Mouse (Mus musculus): ENCODE measurements around the gene Slc9a1.
A peak's percentile ranks its signal among the peaks of the same experiment; 100 is the strongest.

Slc9a1 gene

DNA sequence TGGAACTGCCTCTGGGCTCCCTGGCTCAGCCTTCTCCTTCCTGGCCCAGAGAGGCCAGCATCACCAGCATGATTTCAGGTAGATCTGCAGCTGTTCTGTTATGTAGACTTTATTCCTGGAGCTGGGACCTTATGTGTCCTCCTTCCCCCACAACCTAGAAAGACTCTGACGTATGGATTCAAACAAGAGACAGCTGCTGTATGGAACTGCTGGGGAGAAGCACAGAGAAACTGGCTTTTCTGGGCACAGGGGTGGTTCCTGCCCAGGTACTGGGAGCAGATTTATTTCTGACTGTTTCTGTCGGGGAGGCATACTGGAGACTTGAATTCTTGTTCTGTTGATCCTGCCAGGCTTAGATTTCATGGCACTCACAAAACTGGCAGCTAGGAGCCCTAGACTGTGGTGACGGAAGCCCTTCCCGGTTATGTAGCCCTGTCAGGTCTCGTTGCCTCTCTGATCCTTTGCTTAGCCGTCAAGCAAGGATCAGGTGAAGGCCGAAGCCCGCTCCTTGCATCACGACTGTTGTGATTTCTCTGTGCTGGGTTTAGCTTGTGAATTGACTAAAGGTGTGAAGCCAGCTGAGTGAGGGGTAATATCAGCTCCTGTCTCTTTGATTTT lies 34.2 kb downstream of the Slc9a1 start:
- no peak for DNase-seq (ENCODE audit: low read depth, low spot score)

DNA sequence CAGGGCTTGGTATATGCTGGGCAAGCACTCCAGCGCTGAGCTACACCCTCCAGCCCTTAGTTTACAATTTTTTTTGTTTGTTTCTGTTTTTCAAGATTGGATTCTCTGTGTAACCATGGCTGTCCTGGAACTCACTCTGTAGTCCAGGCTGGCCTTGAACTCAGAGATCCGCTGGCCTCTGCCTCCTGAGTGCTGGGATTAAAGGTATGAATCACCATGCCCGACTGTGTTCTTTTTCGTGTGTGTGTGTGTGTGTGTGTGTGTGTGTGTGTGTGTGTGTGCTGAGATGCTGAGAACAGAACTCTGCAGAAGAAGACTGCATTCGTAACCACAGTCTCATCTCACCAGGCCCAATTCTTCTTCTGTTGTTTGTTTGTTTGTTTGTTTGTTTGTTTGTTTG lies 34.8 kb downstream of the Slc9a1 start:
- no peak for DNase-seq (ENCODE audit: low read depth, low spot score)

GRCm38 (mm10) chr4:133406313-133407056 lies 37.0 kb downstream of the Slc9a1 start:
- no peak for DNase-seq (ENCODE audit: low read depth, low spot score)

DNA sequence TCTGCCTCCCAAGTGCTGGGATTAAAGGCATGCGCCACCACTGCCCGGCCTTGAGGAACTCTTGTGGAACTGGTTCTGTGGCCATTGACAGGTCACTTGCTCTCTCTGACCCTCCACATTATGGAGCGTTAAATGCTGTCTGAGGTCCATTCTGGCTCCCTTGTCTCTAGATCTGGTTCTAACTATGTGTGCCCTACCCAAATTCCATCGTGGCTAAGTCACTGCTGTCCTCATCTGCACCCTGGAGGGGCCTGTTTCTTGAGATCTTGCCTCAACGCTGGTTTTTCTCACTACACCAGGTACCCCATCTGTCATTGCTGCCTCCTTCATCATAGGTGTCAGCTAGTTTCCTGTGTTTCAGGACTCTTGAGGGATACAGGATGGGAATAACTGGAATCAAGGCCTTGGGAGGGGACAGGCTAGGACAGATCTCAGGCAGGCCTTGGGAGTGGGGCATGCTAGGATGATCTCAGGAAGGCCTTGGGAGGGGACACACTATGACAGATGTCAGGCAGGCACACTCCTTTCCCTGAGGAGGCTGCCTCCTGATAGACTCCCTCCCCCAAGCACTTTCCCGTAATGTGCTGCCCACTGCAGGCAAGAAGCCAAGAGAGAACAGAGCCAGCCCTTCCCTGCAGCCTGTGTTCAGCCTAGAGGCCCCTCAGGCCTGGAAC lies 37.7 kb downstream of the Slc9a1 start:
- no peak for DNase-seq (ENCODE audit: low read depth, low spot score)

DNA sequence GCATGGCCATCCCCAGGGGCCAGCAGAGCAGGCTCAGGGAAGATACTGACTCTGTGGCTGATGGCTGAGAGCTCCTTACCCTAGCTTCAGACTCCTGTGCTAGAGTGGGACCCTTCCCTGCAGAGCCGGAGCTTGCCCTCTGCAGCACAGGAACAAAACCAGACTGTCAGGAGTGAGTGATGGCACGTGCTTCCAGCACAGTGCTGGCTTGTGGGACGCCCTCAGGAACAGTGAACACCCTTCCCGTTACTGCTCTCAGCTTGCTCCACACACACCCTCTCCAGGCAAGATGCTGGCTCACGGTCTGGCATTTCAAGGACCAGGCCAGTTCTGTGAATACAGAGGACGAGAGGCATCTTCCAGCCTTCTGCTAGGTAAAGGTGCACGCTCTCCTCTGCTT lies 38.5 kb downstream of the Slc9a1 start:
- no peak for DNase-seq (ENCODE audit: low read depth, low spot score)

GRCm38 (mm10) chr4:133410994-133411393 lies 41.5 kb downstream of the Slc9a1 start:
- no peak for DNase-seq (ENCODE audit: low read depth, low spot score)

GRCm38 (mm10) chr4:133412096-133412495 lies 42.6 kb downstream of the Slc9a1 start:
- DNase-seq (ENCODE audit: low read depth, low spot score): no peak

- no peak for DNase-seq (ENCODE audit: low read depth, low spot score)
Observed at GRCm38 (mm10) chr4:133412575-133413540, 43.4 kb downstream of the Slc9a1 start.

DNA sequence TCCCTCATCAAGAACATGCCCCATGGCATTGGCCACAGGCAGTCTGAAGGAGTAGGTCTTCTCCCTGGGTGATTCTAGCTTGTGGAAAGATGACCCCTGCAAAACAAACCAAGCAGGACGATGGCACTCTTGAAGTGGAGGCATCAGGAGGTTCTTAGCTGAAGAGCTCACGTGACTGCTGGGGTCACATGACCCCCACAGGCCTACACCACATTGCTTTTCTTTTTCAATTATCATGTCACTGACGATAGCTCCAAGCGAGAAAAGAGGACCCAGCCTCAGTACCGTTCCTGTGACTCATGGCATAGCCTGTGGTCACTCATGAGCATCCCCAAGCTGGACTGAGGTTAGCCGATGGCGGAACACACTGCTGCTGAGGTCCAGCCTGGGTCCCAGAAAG lies 44.1 kb downstream of the Slc9a1 start:
- DNase-seq (ENCODE audit: low read depth, low spot score): no peak

DNA sequence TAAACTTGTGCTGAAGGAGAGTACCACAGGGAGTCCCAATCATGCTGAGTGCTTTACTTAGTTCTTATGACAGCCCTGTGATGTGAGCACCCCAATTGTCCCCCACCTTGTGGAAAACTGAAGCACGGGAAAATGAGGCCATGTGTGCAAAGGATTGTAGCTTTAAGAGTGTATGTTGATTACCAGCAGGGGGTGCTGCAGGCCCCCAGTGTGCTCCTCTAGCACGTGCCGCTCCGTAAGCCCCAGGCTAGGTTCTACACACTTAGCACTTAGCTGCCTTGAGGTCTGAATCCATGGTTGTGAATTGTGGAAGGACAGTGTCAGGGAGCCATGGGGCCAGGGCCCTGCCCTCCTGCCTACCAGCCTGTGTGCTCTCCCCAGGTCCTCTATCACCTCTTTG lies 45.4 kb downstream of the Slc9a1 start:
- peak; percentile 41 for DNase-seq (ENCODE audit: low read depth, low spot score)

DNA sequence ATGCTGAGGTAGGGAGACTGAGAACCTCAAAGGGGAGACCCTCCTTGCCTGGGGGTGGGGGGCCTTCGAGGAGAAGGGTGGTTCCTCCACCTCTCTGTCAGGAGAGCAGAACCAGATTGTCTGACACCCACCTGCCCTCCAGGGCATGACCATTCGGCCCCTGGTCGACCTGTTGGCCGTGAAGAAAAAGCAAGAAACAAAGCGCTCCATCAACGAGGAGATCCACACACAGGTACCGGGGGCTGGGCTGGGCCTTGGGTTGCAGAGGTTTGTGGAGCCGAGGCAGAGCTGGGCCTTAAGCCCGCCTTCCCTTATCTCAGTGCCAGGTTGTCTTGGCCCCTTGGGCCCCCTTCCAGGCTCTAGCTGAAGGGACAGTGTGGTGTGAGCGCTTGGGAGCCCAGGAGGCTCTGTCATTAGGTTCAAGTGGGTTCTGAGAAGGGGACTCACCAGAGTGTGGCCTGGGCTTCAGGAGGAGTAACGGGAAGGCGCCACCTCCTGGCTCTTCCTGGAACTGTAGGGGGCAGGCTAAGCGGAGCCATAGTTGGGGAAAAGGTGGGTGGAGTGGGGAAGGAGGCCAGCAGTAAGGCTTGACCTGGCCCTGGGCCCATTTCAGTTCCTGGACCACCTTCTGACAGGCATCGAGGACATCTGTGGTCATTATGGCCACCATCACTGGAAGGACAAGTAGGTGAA lies 50.0 kb downstream of the Slc9a1 start:
- peak; percentile 63 for DNase-seq (ENCODE audit: low read depth, low spot score)

GRCm38 (mm10) chr4:133421989-133422388 lies 52.5 kb downstream of the Slc9a1 start:
- DNase-seq (ENCODE audit: low read depth, low spot score): no peak

DNA sequence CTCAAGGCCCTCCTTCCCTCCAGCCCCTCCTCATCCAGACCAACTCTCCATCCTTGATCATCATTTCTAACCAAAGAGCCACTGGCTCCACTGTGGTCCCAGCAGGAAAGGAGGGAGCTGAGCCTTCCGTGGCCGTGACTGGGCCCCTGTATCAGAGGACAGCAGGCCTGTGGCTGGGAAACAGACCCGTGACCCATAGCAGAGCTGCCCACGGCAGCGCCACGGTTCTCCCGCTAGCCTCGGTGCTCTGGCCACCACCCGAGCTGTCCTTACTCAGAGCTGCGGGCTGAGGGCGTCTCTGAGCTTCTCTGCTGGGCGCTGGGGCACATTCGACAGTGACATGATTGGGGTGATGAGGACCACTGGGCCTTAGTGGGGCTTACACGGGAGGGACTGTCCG lies 53.1 kb downstream of the Slc9a1 start:
- no peak for DNase-seq (ENCODE audit: low read depth, low spot score)

- DNase-seq (ENCODE audit: low read depth, low spot score): peak; percentile 64
Observed at GRCm38 (mm10) chr4:133423108-133423507, 53.6 kb downstream of the Slc9a1 start.

DNA sequence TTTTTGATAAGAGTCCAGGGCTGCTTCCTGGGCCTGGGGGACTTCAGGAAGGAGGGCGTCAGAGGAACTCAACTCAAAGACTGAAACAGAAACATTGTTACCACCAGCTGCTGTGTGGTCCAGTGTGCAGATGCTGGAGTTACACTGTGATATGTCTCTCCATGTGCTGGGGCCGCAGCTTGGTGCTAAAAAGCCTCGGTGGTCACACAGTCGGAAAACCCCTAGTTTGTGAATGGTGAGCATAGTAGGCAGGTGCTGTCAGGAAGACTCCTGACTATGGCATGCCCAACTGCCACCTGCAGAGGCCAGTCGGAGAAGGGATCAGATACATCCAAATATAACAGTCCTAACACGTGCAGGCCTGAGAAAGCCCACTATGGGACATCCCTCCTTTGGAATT lies 54.2 kb downstream of the Slc9a1 start:
- DNase-seq (ENCODE audit: low read depth, low spot score): no peak

- DNase-seq (ENCODE audit: low read depth, low spot score): peak; percentile 72
Observed at GRCm38 (mm10) chr4:133424100-133424499, 54.6 kb downstream of the Slc9a1 start.

DNA sequence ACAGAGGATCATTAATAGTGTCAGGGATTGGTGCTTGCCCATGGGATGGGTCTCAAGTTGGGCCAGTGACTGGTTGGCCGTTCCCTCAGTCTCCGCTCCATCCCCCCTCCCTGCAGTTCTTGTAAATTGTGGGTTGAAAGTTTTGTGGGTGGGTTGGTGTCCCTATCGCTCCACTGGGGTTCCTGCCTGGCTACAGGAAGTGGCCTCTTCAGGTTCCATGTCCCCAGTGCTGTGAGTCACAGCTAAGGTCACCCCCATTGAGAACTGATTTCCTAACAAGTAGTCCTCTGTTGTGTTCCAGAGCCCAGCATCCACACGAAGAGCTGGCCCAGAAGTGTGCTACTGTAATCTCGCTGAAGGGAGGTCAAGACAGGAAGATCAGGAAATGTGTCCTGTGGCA lies 56.6 kb downstream of the Slc9a1 start:
- no peak for DNase-seq (ENCODE audit: low read depth, low spot score)

DNA sequence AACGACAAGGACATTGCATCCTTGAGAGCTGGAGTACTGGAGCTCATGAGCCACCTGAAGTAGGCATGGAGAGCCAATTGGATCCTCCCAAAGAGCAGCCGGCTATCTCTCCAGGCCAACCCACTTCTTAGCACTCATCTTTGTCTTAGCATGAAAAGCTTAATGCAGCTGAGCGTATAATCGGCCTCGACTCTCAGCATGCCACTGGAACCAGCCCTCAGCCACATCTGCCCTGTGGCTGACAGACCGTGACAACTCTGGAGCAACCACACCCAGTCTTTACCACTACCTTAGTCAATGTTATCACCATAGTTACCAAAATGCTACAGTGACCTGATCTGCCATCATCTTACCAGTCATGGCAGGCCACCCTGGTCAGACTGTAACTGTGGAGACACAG lies 62.0 kb downstream of the Slc9a1 start:
- DNase-seq (ENCODE audit: low read depth, low spot score): no peak

DNA sequence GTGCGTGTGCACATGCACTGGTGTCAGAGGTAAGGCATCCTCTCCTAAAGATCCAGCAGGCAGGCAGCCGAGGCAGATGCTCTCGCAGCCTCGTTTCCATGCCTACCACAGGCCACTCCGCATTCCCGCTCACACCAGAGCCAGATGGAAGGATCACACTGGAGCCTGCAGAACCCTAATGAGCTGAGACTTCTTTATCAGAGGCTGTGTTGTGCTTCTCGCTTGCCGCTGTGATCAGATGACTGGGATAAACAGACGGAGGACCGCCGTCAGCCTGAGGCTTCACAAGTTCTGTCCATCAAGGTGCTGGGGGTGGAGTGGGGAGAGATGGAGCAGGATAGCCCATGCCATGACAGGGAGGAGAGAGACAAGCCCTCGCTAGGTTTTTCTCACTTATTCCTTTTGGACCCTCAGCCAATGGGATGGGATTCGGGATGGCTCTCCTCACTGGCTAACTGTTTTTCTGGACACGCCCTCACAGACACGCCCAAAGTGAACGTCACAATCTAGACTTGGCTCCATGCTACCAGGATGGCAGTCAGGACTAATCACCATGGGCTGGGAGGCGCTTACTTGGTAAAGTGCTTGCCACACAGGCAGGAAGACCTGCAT lies 63.2 kb downstream of the Slc9a1 start:
- DNase-seq (ENCODE audit: low read depth, low spot score): no peak

DNA sequence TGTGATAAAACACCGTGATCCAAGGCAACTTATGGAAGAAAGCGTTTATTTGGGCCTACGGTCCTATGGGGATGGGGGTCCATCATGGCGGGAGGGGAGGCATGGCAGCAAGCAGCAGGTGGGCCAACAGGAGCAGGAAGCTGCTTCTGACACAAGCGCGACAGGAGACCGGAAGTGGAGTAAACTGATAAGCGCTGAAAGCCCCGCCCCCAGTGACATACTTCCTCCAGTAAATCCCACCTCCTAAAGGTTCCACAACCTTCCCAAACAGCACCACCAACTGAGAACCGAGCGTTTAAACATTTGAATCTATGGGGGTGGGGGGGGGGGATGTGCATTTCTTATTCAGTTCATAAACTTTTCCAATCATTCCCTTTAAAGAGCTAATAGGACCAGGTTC lies 66.4 kb downstream of the Slc9a1 start:
- DNase-seq (ENCODE audit: low read depth, low spot score): no peak
